Mouse (Mus musculus) yolk sac, embryonic 10.5 days (tissue): ENCODE measurements around the gene Tmem138.
"Not testable (repeated sequence)": the region's sequence is repeated elsewhere in the genome, so short reads cannot be mapped to it uniquely, and the experiment has no call there.

Source experiments
- DNase-seq: peaks from one replicate; pipeline ENCODE4 v3.0.0-alpha.2; 2017; ENCODE audit warnings: low spot score

Tmem138 gene

GRCm38 (mm10) chr19:10569627-10570026 is 7.5 kb downstream of the Tmem138 start:
- no peak for DNase-seq

GRCm38 (mm10) chr19:10565217-10565616 is 11.9 kb downstream of the Tmem138 start:
- DNase-seq: peak; percentile 62

- no peak for DNase-seq
These were observed 12.9 kb downstream of the Tmem138 start for GRCm38 (mm10) chr19:10564278-10564677.

GRCm38 (mm10) chr19:10562351-10562750 is 14.8 kb downstream of the Tmem138 start:
- DNase-seq: no peak

- DNase-seq: peak; percentile 65
These were observed 15.4 kb downstream of the Tmem138 start for GRCm38 (mm10) chr19:10561558-10562314.

- DNase-seq: no peak
These were observed 17.1 kb downstream of the Tmem138 start for GRCm38 (mm10) chr19:10560108-10560507.

GRCm38 (mm10) chr19:10557837-10558375 is 19.3 kb downstream of the Tmem138 start:
- DNase-seq: not testable (repeated sequence)

GRCm38 (mm10) chr19:10557430-10557829 is 19.7 kb downstream of the Tmem138 start:
- DNase-seq: no peak

GRCm38 (mm10) chr19:10557001-10557400 is 20.2 kb downstream of the Tmem138 start:
- DNase-seq: no peak

GRCm38 (mm10) chr19:10555624-10556510 is 21.3 kb downstream of the Tmem138 start, which contains the start of gene Tmem216:
TSS of gene Tmem216 (minus strand) at chr19:10556238.
- peak; percentile 85 for DNase-seq

GRCm38 (mm10) chr19:10539454-10539853 is 37.7 kb downstream of the Tmem138 start:
- DNase-seq: no peak

GRCm38 (mm10) chr19:10530082-10530481 is 47.1 kb downstream of the Tmem138 start:
- no peak for DNase-seq

GRCm38 (mm10) chr19:10525910-10526309 is 51.3 kb downstream of the Tmem138 start, which contains the start of gene Sdhaf2:
TSS of gene Sdhaf2 (minus strand) at chr19:10526142.
- no peak for DNase-seq

- peak; percentile 96 for DNase-seq
These were observed 51.9 kb downstream of the Tmem138 start, which contains the start of gene Cpsf7 for GRCm38 (mm10) chr19:10525106-10525901. TSS of gene Cpsf7 (plus strand) at chr19:10525266.

GRCm38 (mm10) chr19:10524784-10525105 is 52.4 kb downstream of the Tmem138 start:
- no peak for DNase-seq

GRCm38 (mm10) chr19:10523483-10524080 is 53.6 kb downstream of the Tmem138 start:
- no peak for DNase-seq

GRCm38 (mm10) chr19:10521926-10522325 is 55.2 kb downstream of the Tmem138 start:
- DNase-seq: no peak
